In the genomic region with DNA sequence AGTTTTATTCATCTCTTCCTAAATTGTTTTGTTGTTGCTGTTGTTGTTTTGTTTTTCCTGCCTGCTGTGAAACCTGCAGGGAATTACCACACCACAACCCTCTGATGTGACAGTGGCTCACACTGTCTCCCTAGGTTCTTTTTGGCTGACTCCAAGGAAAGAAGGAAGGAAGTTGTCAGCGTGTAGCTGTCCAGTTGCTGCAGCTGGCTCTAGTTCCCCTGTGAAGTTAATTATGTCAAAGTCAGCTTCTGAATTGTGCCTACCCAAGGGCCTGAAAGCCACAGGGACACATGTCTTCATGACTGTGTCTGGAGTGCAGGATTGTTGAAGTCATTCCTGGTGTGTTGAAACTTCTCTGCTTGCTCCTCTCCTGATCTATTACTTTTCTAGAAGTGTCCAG, we compare ENCODE assay signal across 12 mouse cellular contexts. TPM values are rescaled to one million over a fixed set of nuclear protein-coding genes. Genes with fewer than 3 reads are reported as not detected.
"Had no signal": no experiment of that assay in that cellular context is flagged by ENCODE, and none has a peak within 500 bp of the region (broad histone marks: within the 10 kb centered on the region; RNA-seq: fewer than 3 reads in every experiment).

No protein-coding gene starts in this region.

RNA-seq across cellular contexts. Expression of gene Ms4a4d, which starts 19.2 kb away (rescaled TPM):
- total RNA-seq: layer of hippocampus, postnatal 36 days; left cerebral cortex, adult 8-10 months; left cerebral cortex, postnatal 25 days; midbrain, postnatal 0 days had no signal
- polyA plus RNA-seq: midbrain, embryonic 13.5 days; midbrain, postnatal 0 days had no signal

RNA-seq across cellular contexts. Expression of gene Gm8369, which starts 31.6 kb away (rescaled TPM):
- total RNA-seq: midbrain, postnatal 0 days had no signal
- polyA plus RNA-seq: intestine, embryonic 16.5 days; kidney, embryonic 15.5 days; limb, embryonic 11.5 days; limb, embryonic 15.5 days; liver, embryonic 12.5 days; lung, embryonic 16.5 days; midbrain, embryonic 13.5 days; midbrain, postnatal 0 days; neural tube, embryonic 14.5 days had no signal
